Mouse (Mus musculus): Measurements from ENCODE around the gene Bmper. TPM values are rescaled to one million over a fixed set of nuclear protein-coding genes. Genes with fewer than 3 reads are reported as not detected.
A peak's percentile ranks its signal among the peaks of the same experiment; 100 is the strongest.

Bmper gene
- polyA plus RNA-seq (2015; fragmentation: Nextera tagmentation; extraction: Ambion mirVana), result 17.6 and 21.2 TPM in 2 replicates

DNA sequence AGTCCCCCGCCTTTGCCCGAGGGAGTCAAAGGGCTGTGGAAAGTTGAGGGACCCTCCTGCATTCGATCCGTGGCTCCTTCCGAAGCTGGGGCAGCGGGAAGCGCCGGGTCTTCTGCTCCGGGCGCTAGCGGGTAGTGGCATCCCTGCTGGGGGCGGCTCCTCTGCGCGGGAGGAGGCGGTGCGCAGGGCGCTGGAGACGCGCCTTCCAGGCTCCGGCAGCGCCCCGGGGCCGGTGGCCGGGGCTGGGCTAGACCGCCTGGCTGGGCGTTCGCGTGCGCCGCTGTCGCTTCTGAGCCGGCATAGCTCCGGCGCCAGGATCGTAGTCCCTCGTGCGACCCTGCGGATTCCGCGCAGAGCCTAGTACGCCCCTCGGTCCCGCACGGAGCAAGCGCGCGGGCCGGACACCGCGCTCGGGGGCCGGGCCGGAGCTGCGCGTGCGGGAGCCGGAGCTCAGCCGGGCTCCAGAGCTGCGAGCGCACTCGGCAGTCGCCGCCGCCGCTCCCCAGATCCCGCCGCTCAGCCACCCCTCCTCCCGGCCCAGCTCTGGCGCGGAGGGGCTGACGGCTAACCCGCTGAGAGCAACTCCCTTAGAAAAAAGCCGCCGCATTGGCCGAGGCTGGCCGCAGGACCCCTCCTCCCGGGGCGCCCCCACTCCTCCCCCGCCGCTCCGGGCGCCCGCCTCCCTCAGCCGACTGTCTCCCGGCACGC, at the start of gene Bmper:
Gene Bmper (plus strand): TSS at position 236 of the 708 bp plus-strand sequence.
- peak within 1 kb of the TSS; percentile 74 for H3K4me3 ChIP-seq
- peak; percentile 84 for ATAC-seq (ENCODE audit: low FRiP score, low read depth)
- H3K27me3 ChIP-seq, result peaks cover 73% of the 10 kb centered on the region
- no peaks in the 10 kb centered on the region for H3K36me3 ChIP-seq
- H3K27ac ChIP-seq, result peak within 1 kb of the TSS; percentile 81
- peak within 1 kb of the TSS; percentile 90 for H3K9ac ChIP-seq
- under 1% methylated on average over 85 of the region's 86 CpGs for WGBS
- H3K4me1 ChIP-seq, result peaks cover 14% of the 10 kb centered on the region
- peak within 1 kb of the TSS; percentile 94 for H3K4me2 ChIP-seq (replicated peaks)
- no peaks in the 10 kb centered on the region for H3K9me3 ChIP-seq

DNA sequence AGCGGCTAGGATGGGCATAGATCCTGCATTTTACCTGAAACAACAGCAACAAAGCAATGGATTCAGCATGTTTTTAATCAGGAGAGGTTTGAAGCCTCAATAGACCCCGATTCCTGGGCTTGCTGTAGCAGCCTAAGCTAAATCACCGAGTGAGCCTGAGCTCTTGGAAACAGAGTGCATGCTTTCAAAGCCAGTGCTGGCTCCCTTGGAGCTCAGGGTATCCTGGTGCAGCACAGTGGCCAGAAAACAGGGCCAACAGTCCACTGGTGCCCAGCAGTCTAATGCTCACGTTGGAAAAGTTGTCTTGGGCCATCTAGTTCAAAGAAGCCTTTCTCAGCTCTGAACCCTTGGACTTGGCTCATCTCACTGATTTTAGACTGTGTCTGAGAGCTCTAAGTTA, 45.4 kb upstream of the Bmper start:
- Histone ChIP-seq H3K36me3 (no peaks in the 10 kb centered on the region), H3K4me3 (no peak overlapping the region)
- WGBS, result 84% methylated on average over 4 of the region's 4 CpGs

DNA sequence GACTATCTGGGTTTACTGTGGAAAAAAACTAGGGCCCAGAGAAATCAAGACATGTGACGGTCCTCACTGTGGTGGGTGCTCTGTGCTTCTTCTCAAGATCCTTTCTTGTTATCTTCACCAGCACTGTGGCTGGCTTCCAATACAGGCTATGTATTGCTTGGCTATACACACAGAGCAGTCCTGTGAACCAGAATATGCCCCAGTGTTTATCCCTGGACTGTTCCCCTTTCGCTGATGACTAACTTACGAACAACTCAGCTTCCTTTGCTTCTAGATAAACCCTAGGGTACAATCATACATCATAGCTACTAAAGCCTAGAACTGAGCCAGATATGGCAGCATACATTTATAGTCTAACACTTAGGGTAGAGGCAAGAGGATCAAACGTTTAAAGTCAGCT, 35.7 kb upstream of the Bmper start:
- no peak overlapping the region for H3K9ac ChIP-seq
- no peak overlapping the region for H3K4me2 ChIP-seq (replicated peaks)
- no peaks in the 10 kb centered on the region; the same call in 1 of the 2 replicates for H3K9me3 ChIP-seq
- ATAC-seq (ENCODE audit: low FRiP score, low read depth), result no peak
- H3K27ac ChIP-seq, result no peak overlapping the region
- peaks cover 7% of the 10 kb centered on the region for H3K4me1 ChIP-seq
- 78% methylated on average over 4 of the region's 4 CpGs for WGBS
- H3K4me3 ChIP-seq, result no peak overlapping the region
- H3K27me3 ChIP-seq, result no peaks in the 10 kb centered on the region
- H3K36me3 ChIP-seq, result no peaks in the 10 kb centered on the region

More for the DNA sequence above, 45.4 kb upstream of the Bmper start:
- no peaks in the 10 kb centered on the region for H3K27me3 ChIP-seq
- no peaks in the 10 kb centered on the region for H3K4me1 ChIP-seq
- H3K27ac ChIP-seq, result no peak overlapping the region
- no peak overlapping the region for H3K9ac ChIP-seq
- H3K9me3 ChIP-seq, result no peaks in the 10 kb centered on the region
- no peak overlapping the region for H3K4me2 ChIP-seq (replicated peaks)
- no peak for ATAC-seq (ENCODE audit: low FRiP score, low read depth)

DNA sequence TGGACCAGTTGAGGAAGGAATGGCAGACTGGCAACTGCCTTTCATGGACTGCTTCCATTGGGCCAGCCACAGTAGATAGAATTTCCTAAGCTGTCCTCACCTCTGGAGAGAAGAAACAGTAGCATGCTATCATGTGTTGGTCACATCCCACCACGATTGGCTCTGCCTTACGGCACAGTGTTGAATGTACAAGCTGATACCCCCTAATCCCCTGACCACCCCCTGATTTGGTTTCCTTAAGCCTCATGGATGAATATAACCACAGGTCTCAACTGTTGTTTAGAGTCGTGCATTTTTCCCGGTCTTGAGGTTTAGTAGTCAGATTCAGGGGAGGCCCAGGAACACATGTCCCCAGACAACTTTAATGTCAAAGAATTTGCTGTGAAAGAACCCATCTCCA, 34.7 kb upstream of the Bmper start:
- Histone ChIP-seq H3K9me3 (no peaks in the 10 kb centered on the region; the same call in 1 of the 2 replicates), H3K27me3 (no peaks in the 10 kb centered on the region), H3K4me1 (peaks cover 7% of the 10 kb centered on the region), H3K9ac (no peak overlapping the region), H3K4me2 (replicated peaks) (no peak overlapping the region), H3K4me3 (no peak overlapping the region), H3K36me3 (no peaks in the 10 kb centered on the region), H3K27ac (no peak overlapping the region)
- no peak for ATAC-seq (ENCODE audit: low FRiP score, low read depth)
- WGBS, result 71% methylated on average over 4 of the region's 4 CpGs

DNA sequence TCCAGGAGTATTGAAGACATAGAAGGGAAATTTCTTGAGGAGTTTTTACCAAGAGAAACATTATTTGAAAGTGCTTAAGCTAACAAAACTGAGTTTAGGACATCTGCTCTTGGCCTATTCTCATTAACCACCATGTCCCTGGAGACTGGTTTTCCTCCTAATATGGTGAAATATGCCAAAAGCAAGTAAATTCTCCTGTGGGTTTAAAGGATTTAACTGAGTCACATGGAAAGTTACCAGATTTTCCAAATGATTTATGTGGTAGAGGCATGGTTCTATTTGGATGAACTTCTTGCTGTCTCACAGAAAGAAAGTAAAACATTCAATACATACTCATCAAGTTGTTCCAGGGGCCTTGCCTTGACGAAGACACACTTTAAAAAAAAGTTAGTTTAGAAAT, 31.9 kb upstream of the Bmper start:
- Histone ChIP-seq H3K4me1 (peaks cover 7% of the 10 kb centered on the region), H3K9me3 (no peaks in the 10 kb centered on the region), H3K27me3 (no peaks in the 10 kb centered on the region), H3K4me3 (no peak overlapping the region), H3K9ac (no peak overlapping the region), H3K36me3 (no peaks in the 10 kb centered on the region), H3K4me2 (replicated peaks) (no peak overlapping the region), H3K27ac (no peak overlapping the region)
- WGBS, result 24% methylated on average over 1 of the region's 1 CpGs
- no peak for ATAC-seq (ENCODE audit: low FRiP score, low read depth)

DNA sequence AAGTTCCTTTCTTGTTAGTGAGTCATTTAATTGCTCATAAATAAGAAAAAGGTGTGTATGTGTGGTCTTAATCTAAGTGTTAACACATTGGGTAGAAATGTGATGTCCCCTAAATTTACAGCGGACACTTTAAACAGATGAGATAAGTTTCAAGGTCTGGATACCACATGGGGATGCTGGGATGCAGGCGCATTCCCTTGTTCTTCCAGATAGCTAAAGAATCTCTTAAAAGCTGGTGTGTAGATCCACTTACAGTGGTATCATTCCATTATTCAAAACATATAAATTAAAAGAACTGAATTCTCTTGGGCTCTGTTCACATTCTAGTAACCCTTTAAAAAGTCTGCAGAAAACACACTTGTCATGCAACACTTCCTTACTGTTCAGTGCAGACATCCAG, 31.4 kb upstream of the Bmper start:
- H3K27ac ChIP-seq, result no peak overlapping the region
- H3K9me3 ChIP-seq, result no peaks in the 10 kb centered on the region
- no peak overlapping the region for H3K4me3 ChIP-seq
- no peak overlapping the region for H3K4me2 ChIP-seq (replicated peaks)
- no peaks in the 10 kb centered on the region for H3K27me3 ChIP-seq
- 34% methylated on average over 2 of the region's 2 CpGs for WGBS
- no peak for ATAC-seq (ENCODE audit: low FRiP score, low read depth)
- H3K36me3 ChIP-seq, result no peaks in the 10 kb centered on the region
- H3K4me1 ChIP-seq, result peaks cover 7% of the 10 kb centered on the region
- no peak overlapping the region for H3K9ac ChIP-seq

DNA sequence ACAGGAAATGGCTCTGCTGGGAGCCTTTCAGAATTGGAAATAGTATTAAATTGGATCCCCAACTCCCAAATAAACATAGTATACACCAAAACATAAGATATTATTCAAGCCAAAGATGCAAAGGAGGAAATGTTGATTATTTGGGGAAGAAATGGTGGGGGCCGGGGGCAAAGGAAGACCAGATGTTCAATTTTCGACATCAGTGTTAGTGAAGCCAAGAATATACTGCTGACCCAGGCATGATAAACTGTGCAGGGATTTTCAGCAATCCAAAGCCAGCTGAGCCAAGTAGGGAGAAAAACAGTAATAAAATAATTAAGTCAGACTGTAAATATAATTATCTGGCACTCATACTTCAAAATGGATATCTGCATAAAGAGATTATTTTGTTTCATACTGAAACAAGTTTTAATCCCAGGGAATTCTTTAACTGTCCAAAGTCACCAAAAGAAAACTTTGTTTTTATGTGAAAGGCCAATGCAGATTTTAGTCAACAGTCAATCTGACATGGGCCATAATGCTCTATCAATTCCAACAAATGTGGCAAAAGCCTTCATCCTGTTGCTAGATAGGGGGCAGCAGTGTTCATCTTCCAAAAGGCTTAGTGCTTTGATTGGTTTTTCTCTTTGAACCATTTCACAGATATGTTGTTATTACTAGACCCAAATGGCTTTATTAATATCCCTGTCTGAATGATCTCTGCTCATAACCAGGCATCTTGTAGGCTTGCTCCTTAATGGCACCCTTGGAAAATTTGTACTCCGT, 30.1 kb upstream of the Bmper start:
- Histone ChIP-seq H3K9me3 (no peaks in the 10 kb centered on the region), H3K9ac (no peak overlapping the region), H3K4me3 (no peak overlapping the region), H3K27ac (no peak overlapping the region), H3K27me3 (no peaks in the 10 kb centered on the region), H3K36me3 (no peaks in the 10 kb centered on the region), H3K4me2 (replicated peaks) (no peak overlapping the region), H3K4me1 (peaks cover 7% of the 10 kb centered on the region)
- ATAC-seq (ENCODE audit: low FRiP score, low read depth), result no peak
- WGBS, result 75% methylated on average over 3 of the region's 3 CpGs

DNA sequence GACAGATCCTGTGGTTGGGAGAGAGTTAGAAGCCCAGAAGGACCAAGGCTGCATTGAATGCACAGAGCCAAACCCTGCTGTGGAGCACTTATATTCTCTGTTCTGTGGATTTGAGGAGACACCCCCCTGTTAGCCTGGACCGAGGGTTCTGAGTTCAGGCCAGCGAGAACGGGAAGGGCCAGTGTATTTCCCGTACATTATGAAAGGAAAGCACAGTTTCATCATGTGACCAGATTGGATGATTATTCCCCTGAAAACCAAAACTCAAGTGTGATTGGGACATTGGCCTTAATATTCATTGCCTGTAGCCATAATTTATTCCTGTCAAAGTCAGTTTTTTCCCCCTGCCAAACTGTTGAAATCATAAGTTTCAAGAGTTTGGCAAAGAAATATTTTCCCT, 23.9 kb upstream of the Bmper start:
- Histone ChIP-seq H3K4me2 (replicated peaks) (no peak overlapping the region), H3K9me3 (no peaks in the 10 kb centered on the region), H3K36me3 (no peaks in the 10 kb centered on the region), H3K4me1 (peaks cover 3% of the 10 kb centered on the region; the same call in 1 of the 2 replicates), H3K4me3 (no peak overlapping the region), H3K9ac (no peak overlapping the region), H3K27ac (no peak overlapping the region), H3K27me3 (peaks cover 17% of the 10 kb centered on the region)
- 94% methylated on average over 4 of the region's 4 CpGs for WGBS
- ATAC-seq (ENCODE audit: low FRiP score, low read depth), result no peak

DNA sequence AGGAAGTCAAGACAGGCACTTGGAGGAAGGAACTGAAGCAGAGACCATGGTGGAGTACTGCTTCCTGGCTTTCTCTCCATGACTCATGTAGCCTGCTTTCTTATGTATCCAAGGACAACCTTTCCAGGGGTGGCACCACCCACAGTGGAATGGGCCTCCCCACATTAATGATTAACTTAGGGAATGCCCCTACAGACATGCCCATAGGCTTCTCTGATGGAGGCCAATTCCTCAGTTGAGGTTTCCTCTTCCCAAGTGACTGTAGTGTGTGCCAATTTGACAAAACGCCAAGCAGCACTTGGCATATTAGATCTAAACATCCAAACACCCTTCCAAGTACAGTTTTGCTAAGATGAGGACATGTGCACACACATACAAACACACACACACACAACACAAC, 23.0 kb upstream of the Bmper start:
- H3K9ac ChIP-seq, result no peak overlapping the region
- H3K36me3 ChIP-seq, result no peaks in the 10 kb centered on the region
- H3K4me2 ChIP-seq (replicated peaks), result no peak overlapping the region
- peaks cover 22% of the 10 kb centered on the region for H3K27me3 ChIP-seq
- H3K4me3 ChIP-seq, result no peak overlapping the region
- H3K9me3 ChIP-seq, result no peaks in the 10 kb centered on the region
- ATAC-seq (ENCODE audit: low FRiP score, low read depth), result no peak
- H3K4me1 ChIP-seq, result peaks cover 12% of the 10 kb centered on the region
- WGBS, result 92% methylated on average over 1 of the region's 1 CpGs
- H3K27ac ChIP-seq, result no peak overlapping the region

DNA sequence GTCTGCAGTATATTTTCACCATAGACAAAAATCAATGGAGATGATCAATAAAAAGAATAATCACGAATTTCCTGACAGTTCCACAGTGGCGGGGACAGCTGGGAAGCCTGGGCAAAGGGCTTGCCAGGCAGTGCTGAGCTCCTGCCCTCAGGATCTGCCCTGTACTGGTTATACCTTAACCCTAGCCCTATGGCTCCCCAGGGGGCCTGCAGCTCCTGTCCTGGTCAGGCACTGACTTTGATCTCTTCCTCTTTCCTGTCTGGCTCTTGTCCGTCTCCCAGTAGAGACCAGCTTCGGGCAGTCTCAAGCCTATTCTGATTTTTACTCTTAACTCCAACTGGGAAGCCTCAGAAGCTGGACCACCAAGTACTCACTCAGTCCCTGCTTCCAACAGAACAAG, 22.0 kb upstream of the Bmper start:
- ATAC-seq (ENCODE audit: low FRiP score, low read depth), result no peak
- Histone ChIP-seq H3K27me3 (peaks cover 25% of the 10 kb centered on the region), H3K9me3 (no peaks in the 10 kb centered on the region), H3K9ac (no peak overlapping the region), H3K27ac (no peak overlapping the region), H3K4me1 (peaks cover 18% of the 10 kb centered on the region), H3K4me2 (replicated peaks) (no peak overlapping the region), H3K4me3 (no peak overlapping the region), H3K36me3 (no peaks in the 10 kb centered on the region)
- 70% methylated on average over 4 of the region's 4 CpGs for WGBS

DNA sequence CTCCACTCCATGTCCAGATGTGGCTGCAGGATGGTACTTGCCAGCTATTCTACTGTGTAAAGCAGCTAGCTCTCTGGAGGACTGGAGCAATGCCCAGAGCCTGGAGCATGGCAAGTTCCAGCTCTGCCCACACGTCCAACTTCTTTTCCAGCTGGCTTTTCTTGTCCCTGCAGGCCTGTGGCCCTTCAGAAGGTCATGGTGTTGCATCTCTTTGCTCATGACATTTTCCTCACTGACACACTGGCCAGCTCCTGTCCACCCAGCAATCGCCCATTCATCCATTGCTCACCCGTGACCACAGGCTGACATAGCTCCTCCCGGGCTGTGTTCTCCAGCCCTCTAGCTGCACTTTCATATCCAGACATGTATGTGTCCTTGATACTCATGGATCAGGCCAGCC, 20.4 kb upstream of the Bmper start:
- 79% methylated on average over 4 of the region's 4 CpGs for WGBS
- Histone ChIP-seq H3K9ac (no peak overlapping the region), H3K4me1 (peaks cover 18% of the 10 kb centered on the region), H3K4me2 (replicated peaks) (no peak overlapping the region), H3K27me3 (peaks cover 25% of the 10 kb centered on the region), H3K27ac (no peak overlapping the region), H3K9me3 (no peaks in the 10 kb centered on the region), H3K4me3 (no peak overlapping the region), H3K36me3 (no peaks in the 10 kb centered on the region)
- ATAC-seq (ENCODE audit: low FRiP score, low read depth), result no peak

Data from limb, embryonic 13.5 days (tissue).